Mouse (Mus musculus) myocyte (in vitro differentiated cells): ENCODE results near the gene Abca14.

Experiments
- CEBPB ChIP-seq: IDR thresholded peaks from 2 replicates; pipeline ENCODE4 v1.6.1; 2011; ENCODE audit warnings: mild to moderate bottlenecking, moderate library complexity; ENCODE audit not compliant: poor library complexity, insufficient read depth, severe bottlenecking
- E2F4 ChIP-seq: IDR thresholded peaks from one replicate; pipeline ENCODE4 v1.6.1; 2011; ENCODE audit warnings: mild to moderate bottlenecking, control low read depth, moderate library complexity; ENCODE audit not compliant: insufficient read depth
- MAX ChIP-seq: IDR thresholded peaks from one replicate; pipeline ENCODE4 v1.6.1; 2011; ENCODE audit warnings: low read depth, mild to moderate bottlenecking, control low read depth
- MYOD1 ChIP-seq, 3 experiments: IDR thresholded peaks; one replicate each; pipeline ENCODE4 v1.6.1; 2011; ENCODE audit warnings: control low read depth in 2 of 3, low read depth in 2 of 3, mild to moderate bottlenecking in 2 of 3, moderate library complexity in 1 of 3; ENCODE audit not compliant: insufficient read length in 2 of 3, control insufficient read depth in 1 of 3
- MYOG ChIP-seq, 3 experiments: IDR thresholded peaks; one replicate each; pipeline ENCODE4 v1.6.1; 2011; ENCODE audit warnings: control low read depth in 2 of 3, low read depth in 2 of 3, mild to moderate bottlenecking in 2 of 3; ENCODE audit not compliant: insufficient read length in 2 of 3, control insufficient read depth in 1 of 3, insufficient read depth in 1 of 3
- POLR2A ChIP-seq: IDR thresholded peaks from one replicate; pipeline ENCODE4 v1.6.1; 2011; ENCODE audit warnings: low read depth, mild to moderate bottlenecking, control low read depth, moderate library complexity; ENCODE audit not compliant: insufficient read length
- POLR2AphosphoS2 ChIP-seq: IDR thresholded peaks from one replicate; pipeline ENCODE4 v1.6.1; 2011; ENCODE audit warnings: low read depth, control low read depth; ENCODE audit not compliant: insufficient read length
- REST ChIP-seq: IDR thresholded peaks from one replicate; pipeline ENCODE4 v1.6.1; 2011; ENCODE audit warnings: mild to moderate bottlenecking, control low read depth, moderate library complexity; ENCODE audit not compliant: insufficient read depth, insufficient read length
- SRF ChIP-seq: IDR thresholded peaks from one replicate; pipeline ENCODE4 v1.6.1; 2011; ENCODE audit warnings: low read depth; ENCODE audit not compliant: control insufficient read depth, insufficient read length
- TCF12 ChIP-seq: IDR thresholded peaks from one replicate; pipeline ENCODE4 v1.6.1; 2011; ENCODE audit warnings: mild to moderate bottlenecking, control low read depth; ENCODE audit not compliant: poor library complexity, insufficient read depth, severe bottlenecking
- TCF3 ChIP-seq: IDR thresholded peaks from one replicate; pipeline ENCODE4 v1.6.1; 2011; ENCODE audit warnings: low read depth, control low read depth; ENCODE audit not compliant: insufficient read length
- USF1 ChIP-seq: IDR thresholded peaks from one replicate; pipeline ENCODE4 v1.6.1; 2011; ENCODE audit warnings: low read depth, mild to moderate bottlenecking, control low read depth, moderate library complexity

- TF ChIP-seq POLR2A (no peak), TCF3 (no peak), E2F4 (no peak), USF1 (no peak), MYOD1 (IDR thresholded peaks at IDR 0.05; ENCODE audit: control insufficient read depth in 1 of 3, insufficient read length in 2 of 3, low read depth in 2 of 3) (no peak), MAX (no peak), TCF12 (no peak), CEBPB (no peak), MYOG (IDR thresholded peaks at IDR 0.05; ENCODE audit: control insufficient read depth in 1 of 3, insufficient read depth in 1 of 3, insufficient read length in 2 of 3, low read depth in 2 of 3) (no peak), POLR2AphosphoS2 (no peak), SRF (no peak), REST (no peak)
These were observed 23.2 kb upstream of the Abca14 start for GRCm38 (mm10) chr7:120180547-120180946.
